Mouse (Mus musculus): ENCODE results near the gene Prrc2a. TPM values are rescaled to one million over a fixed set of nuclear protein-coding genes. Genes with fewer than 3 reads are reported as not detected.

Prrc2a gene
- polyA plus RNA-seq, 1 experiment from 2014 or later: 14.1 TPM

Other genes starting within 250 kb of the Prrc2a start
- gene Neu1, start 233.6 kb downstream of the Prrc2a start, polyA plus RNA-seq (2014; fragmentation: Illumina TruSeq; extraction: RNeasy Lipid Tissue Mini Kit (QIAGEN cat#74804); ENCODE audit: low read depth, low replicate concordance): 0.41 TPM
- 0.56 TPM for gene Hspa1b, start 205.7 kb downstream of the Prrc2a start, polyA plus RNA-seq (2014; fragmentation: Illumina TruSeq; extraction: RNeasy Lipid Tissue Mini Kit (QIAGEN cat#74804); ENCODE audit: low read depth, low replicate concordance)
- gene Gm20481, start 195.0 kb downstream of the Prrc2a start, polyA plus RNA-seq (2014; fragmentation: Illumina TruSeq; extraction: RNeasy Lipid Tissue Mini Kit (QIAGEN cat#74804); ENCODE audit: low read depth, low replicate concordance): not detected
- 0.57 TPM for gene Hspa1a, start 192.7 kb downstream of the Prrc2a start, polyA plus RNA-seq (2014; fragmentation: Illumina TruSeq; extraction: RNeasy Lipid Tissue Mini Kit (QIAGEN cat#74804); ENCODE audit: low read depth, low replicate concordance)
- 215 TPM for gene Hspa1l, start 192.2 kb downstream of the Prrc2a start, polyA plus RNA-seq (2014; fragmentation: Illumina TruSeq; extraction: RNeasy Lipid Tissue Mini Kit (QIAGEN cat#74804); ENCODE audit: low read depth, low replicate concordance)
- gene Lsm2, start 183.0 kb downstream of the Prrc2a start, polyA plus RNA-seq (2014; fragmentation: Illumina TruSeq; extraction: RNeasy Lipid Tissue Mini Kit (QIAGEN cat#74804); ENCODE audit: low read depth, low replicate concordance): 115 TPM
- gene Vars, start 163.9 kb downstream of the Prrc2a start, polyA plus RNA-seq (2014; fragmentation: Illumina TruSeq; extraction: RNeasy Lipid Tissue Mini Kit (QIAGEN cat#74804); ENCODE audit: low read depth, low replicate concordance): 53.6 TPM
- gene Vwa7, start 148.3 kb downstream of the Prrc2a start, polyA plus RNA-seq (2014; fragmentation: Illumina TruSeq; extraction: RNeasy Lipid Tissue Mini Kit (QIAGEN cat#74804); ENCODE audit: low read depth, low replicate concordance): 0.15 TPM
- gene Sapcd1, start 136.9 kb downstream of the Prrc2a start, polyA plus RNA-seq (2014; fragmentation: Illumina TruSeq; extraction: RNeasy Lipid Tissue Mini Kit (QIAGEN cat#74804); ENCODE audit: low read depth, low replicate concordance): not detected
- gene Msh5, start 118.2 kb downstream of the Prrc2a start, polyA plus RNA-seq (2014; fragmentation: Illumina TruSeq; extraction: RNeasy Lipid Tissue Mini Kit (QIAGEN cat#74804); ENCODE audit: low read depth, low replicate concordance): 8.7 TPM
- 10.5 TPM for gene Clic1, start 114.9 kb downstream of the Prrc2a start, polyA plus RNA-seq (2014; fragmentation: Illumina TruSeq; extraction: RNeasy Lipid Tissue Mini Kit (QIAGEN cat#74804); ENCODE audit: low read depth, low replicate concordance)
- 0.56 TPM for gene Ddah2, start 105.9 kb downstream of the Prrc2a start, polyA plus RNA-seq (2014; fragmentation: Illumina TruSeq; extraction: RNeasy Lipid Tissue Mini Kit (QIAGEN cat#74804); ENCODE audit: low read depth, low replicate concordance)
- 19.3 TPM for gene Ly6g6c, start 99.5 kb downstream of the Prrc2a start, polyA plus RNA-seq (2014; fragmentation: Illumina TruSeq; extraction: RNeasy Lipid Tissue Mini Kit (QIAGEN cat#74804); ENCODE audit: low read depth, low replicate concordance)
- gene Mpig6b, start 98.7 kb downstream of the Prrc2a start, polyA plus RNA-seq (2014; fragmentation: Illumina TruSeq; extraction: RNeasy Lipid Tissue Mini Kit (QIAGEN cat#74804); ENCODE audit: low read depth, low replicate concordance): 1.5 TPM
- not detected for gene Ly6g6e, start 88.0 kb downstream of the Prrc2a start, polyA plus RNA-seq (2014; fragmentation: Illumina TruSeq; extraction: RNeasy Lipid Tissue Mini Kit (QIAGEN cat#74804); ENCODE audit: low read depth, low replicate concordance)
- gene Ly6g6d, start 86.8 kb downstream of the Prrc2a start, polyA plus RNA-seq (2014; fragmentation: Illumina TruSeq; extraction: RNeasy Lipid Tissue Mini Kit (QIAGEN cat#74804); ENCODE audit: low read depth, low replicate concordance): not detected
- gene Ly6g6f, start 79.3 kb downstream of the Prrc2a start, polyA plus RNA-seq (2014; fragmentation: Illumina TruSeq; extraction: RNeasy Lipid Tissue Mini Kit (QIAGEN cat#74804); ENCODE audit: low read depth, low replicate concordance): not detected
- 8.2 TPM for gene Abhd16a, start 75.6 kb downstream of the Prrc2a start, polyA plus RNA-seq (2014; fragmentation: Illumina TruSeq; extraction: RNeasy Lipid Tissue Mini Kit (QIAGEN cat#74804); ENCODE audit: low read depth, low replicate concordance)
- not detected for gene Ly6g5c, start 56.6 kb downstream of the Prrc2a start, polyA plus RNA-seq (2014; fragmentation: Illumina TruSeq; extraction: RNeasy Lipid Tissue Mini Kit (QIAGEN cat#74804); ENCODE audit: low read depth, low replicate concordance)
- not detected for gene Ly6g5b, start 49.5 kb downstream of the Prrc2a start, polyA plus RNA-seq (2014; fragmentation: Illumina TruSeq; extraction: RNeasy Lipid Tissue Mini Kit (QIAGEN cat#74804); ENCODE audit: low read depth, low replicate concordance)
- gene Gpank1, start 43.4 kb downstream of the Prrc2a start, polyA plus RNA-seq (2014; fragmentation: Illumina TruSeq; extraction: RNeasy Lipid Tissue Mini Kit (QIAGEN cat#74804); ENCODE audit: low read depth, low replicate concordance): 8.7 TPM
- gene Csnk2b, start 42.8 kb downstream of the Prrc2a start, polyA plus RNA-seq (2014; fragmentation: Illumina TruSeq; extraction: RNeasy Lipid Tissue Mini Kit (QIAGEN cat#74804); ENCODE audit: low read depth, low replicate concordance): 948 TPM
- 0.28 TPM for gene D17H6S53E, start 38.5 kb downstream of the Prrc2a start, polyA plus RNA-seq (2014; fragmentation: Illumina TruSeq; extraction: RNeasy Lipid Tissue Mini Kit (QIAGEN cat#74804); ENCODE audit: low read depth, low replicate concordance)
- not detected for gene Apom, start 32.8 kb downstream of the Prrc2a start, polyA plus RNA-seq (2014; fragmentation: Illumina TruSeq; extraction: RNeasy Lipid Tissue Mini Kit (QIAGEN cat#74804); ENCODE audit: low read depth, low replicate concordance)
- gene Bag6, start 29.7 kb downstream of the Prrc2a start, polyA plus RNA-seq (2014; fragmentation: Illumina TruSeq; extraction: RNeasy Lipid Tissue Mini Kit (QIAGEN cat#74804); ENCODE audit: low read depth, low replicate concordance): 44.2 TPM
- gene Aif1, start 11.2 kb upstream of the Prrc2a start, polyA plus RNA-seq (2014; fragmentation: Illumina TruSeq; extraction: RNeasy Lipid Tissue Mini Kit (QIAGEN cat#74804); ENCODE audit: low read depth, low replicate concordance): 379 TPM
- gene Lst1, start 23.5 kb upstream of the Prrc2a start, polyA plus RNA-seq (2014; fragmentation: Illumina TruSeq; extraction: RNeasy Lipid Tissue Mini Kit (QIAGEN cat#74804); ENCODE audit: low read depth, low replicate concordance): not detected
- not detected for gene Ltb, start 29.5 kb upstream of the Prrc2a start, polyA plus RNA-seq (2014; fragmentation: Illumina TruSeq; extraction: RNeasy Lipid Tissue Mini Kit (QIAGEN cat#74804); ENCODE audit: low read depth, low replicate concordance)
- gene Tnf, start 37.1 kb upstream of the Prrc2a start, polyA plus RNA-seq (2014; fragmentation: Illumina TruSeq; extraction: RNeasy Lipid Tissue Mini Kit (QIAGEN cat#74804); ENCODE audit: low read depth, low replicate concordance): not detected
- gene Lta, start 40.5 kb upstream of the Prrc2a start, polyA plus RNA-seq (2014; fragmentation: Illumina TruSeq; extraction: RNeasy Lipid Tissue Mini Kit (QIAGEN cat#74804); ENCODE audit: low read depth, low replicate concordance): not detected
- not detected for gene Gm16181, start 55.9 kb upstream of the Prrc2a start, polyA plus RNA-seq (2014; fragmentation: Illumina TruSeq; extraction: RNeasy Lipid Tissue Mini Kit (QIAGEN cat#74804); ENCODE audit: low read depth, low replicate concordance)
- gene Atp6v1g2, start 68.8 kb upstream of the Prrc2a start, polyA plus RNA-seq (2014; fragmentation: Illumina TruSeq; extraction: RNeasy Lipid Tissue Mini Kit (QIAGEN cat#74804); ENCODE audit: low read depth, low replicate concordance): 10.2 TPM
- gene Nfkbil1, start 70.9 kb upstream of the Prrc2a start, polyA plus RNA-seq (2014; fragmentation: Illumina TruSeq; extraction: RNeasy Lipid Tissue Mini Kit (QIAGEN cat#74804); ENCODE audit: low read depth, low replicate concordance): 0.56 TPM
- gene Ddx39b, start 76.8 kb upstream of the Prrc2a start, polyA plus RNA-seq (2014; fragmentation: Illumina TruSeq; extraction: RNeasy Lipid Tissue Mini Kit (QIAGEN cat#74804); ENCODE audit: low read depth, low replicate concordance): 7.1 TPM
- 2.8 TPM for gene H2-D1, start 97.8 kb upstream of the Prrc2a start, polyA plus RNA-seq (2014; fragmentation: Illumina TruSeq; extraction: RNeasy Lipid Tissue Mini Kit (QIAGEN cat#74804); ENCODE audit: low read depth, low replicate concordance)
- gene H2-Q1, start 155.5 kb upstream of the Prrc2a start, polyA plus RNA-seq (2014; fragmentation: Illumina TruSeq; extraction: RNeasy Lipid Tissue Mini Kit (QIAGEN cat#74804); ENCODE audit: low read depth, low replicate concordance): 0.08 TPM
- gene H2-Q2, start 177.3 kb upstream of the Prrc2a start, polyA plus RNA-seq (2014; fragmentation: Illumina TruSeq; extraction: RNeasy Lipid Tissue Mini Kit (QIAGEN cat#74804); ENCODE audit: low read depth, low replicate concordance): 0.69 TPM
- 1.6 TPM for gene H2-Q4, start 214.7 kb upstream of the Prrc2a start, polyA plus RNA-seq (2014; fragmentation: Illumina TruSeq; extraction: RNeasy Lipid Tissue Mini Kit (QIAGEN cat#74804); ENCODE audit: low read depth, low replicate concordance)